In genomic region chr19:25396709-25397266, GRCm38 (mm10) we compare ENCODE assay signal across 23 mouse cellular contexts.
A peak's percentile ranks its signal among the peaks of the same experiment; 100 is the strongest.
DNase-seq lines count a peak whose midpoint lies in the region; ATAC-seq and TF ChIP-seq lines count a peak whose summit lies in the region.
"Had no signal": no experiment of that assay in that cellular context is flagged by ENCODE, and none has a peak within 500 bp of the region (broad histone marks: within the 10 kb centered on the region; RNA-seq: fewer than 3 reads in every experiment).

No protein-coding gene starts in this region.

- peak; percentile 20 for DNase-seq in adrenal gland, postnatal 14 days
- no peak for DNase-seq in adrenal gland, adult 8-10 months
- no peak for DNase-seq in heart, postnatal 25 days (ENCODE audit: low spot score)
- peak in 1 of 2 experiments; percentile 20 for DNase-seq in layer of hippocampus, adult 2 months (ENCODE audit: low spot score in 2 of 2)
- no peak for DNase-seq in layer of hippocampus, adult 9-10 months (ENCODE audit: low spot score)
- peak; percentile 63 for DNase-seq in Muller cell, postnatal 12 days (ENCODE audit: inconsistent ontology term)
- DNase-seq: cerebellum, postnatal 36 days; gastrocnemius, postnatal 10 days; heart, postnatal 4 days; kidney, adult 8-10 months; kidney, postnatal 14 days; lung, adult 18-20 months; lung, postnatal 10 days; right cerebral cortex, postnatal 14 days; thymus, adult 2 months; thymus, postnatal 4 days had no signal

- H3K9me3 ChIP-seq in heart, embryonic 11.5 days (replicated peaks; ENCODE audit: control insufficient read depth, low read length): no peaks in the 10 kb centered on the region
- H3K9me3 ChIP-seq: hindbrain, embryonic 15.5 days; intestine, embryonic 15.5 days; liver, embryonic 12.5 days had no signal

- no peak for ATAC-seq in heart, embryonic 11.5 days (replicated peaks; ENCODE audit: insufficient number of reproducible peaks, low FRiP score, low TSS enrichment)
- ATAC-seq: forebrain, embryonic 14.5 days; intestine, embryonic 15.5 days; liver, embryonic 12.5 days had no signal

- 0 out of 2 replicates have a peak overlapping the region, but pooled peaks have one; percentile 10 for H3K27ac ChIP-seq in heart, embryonic 11.5 days (ENCODE audit: low read depth, low read length)
- H3K27ac ChIP-seq in layer of hippocampus, adult 2 months: peak overlapping the region; percentile 16; the same call in 1 of the 2 replicates
- H3K27ac ChIP-seq: hindbrain, embryonic 15.5 days; intestine, embryonic 15.5 days; liver, embryonic 12.5 days; stomach, postnatal 0 days had no signal

- intact Hi-C loops in heart, postnatal 25 days (cut with DNase I): no loop called here

- H3K4me1 ChIP-seq in heart, embryonic 11.5 days (ENCODE audit: control insufficient read depth, insufficient read depth, low read length): peaks cover 50% of the 10 kb centered on the region

- WGBS in heart, embryonic 11.5 days (ENCODE audit: insufficient replicate concordance): 87% methylated on average over 6 of the region's 6 CpGs

- no peak overlapping the region for H3K4me3 ChIP-seq in heart, embryonic 11.5 days (ENCODE audit: low read depth, low read length)
- H3K4me3 ChIP-seq in layer of hippocampus, adult 2 months: no peak overlapping the region
- H3K4me3 ChIP-seq: hindbrain, embryonic 15.5 days; intestine, embryonic 15.5 days; liver, embryonic 12.5 days had no signal

- TF ChIP-seq CTCF in layer of hippocampus, adult 2 months (conservative IDR thresholded peaks at IDR 0.05): no peak

- H3K4me2 ChIP-seq in heart, embryonic 11.5 days: no peak overlapping the region
- H3K4me2 ChIP-seq: hindbrain, embryonic 15.5 days; intestine, embryonic 15.5 days; liver, embryonic 12.5 days; midbrain, embryonic 11.5 days had no signal

- no peaks in the 10 kb centered on the region for H3K36me3 ChIP-seq in heart, embryonic 11.5 days (ENCODE audit: control insufficient read depth, insufficient read depth, low read length)
- H3K36me3 ChIP-seq: hindbrain, embryonic 15.5 days; intestine, embryonic 15.5 days; liver, embryonic 12.5 days had no signal

- H3K9ac ChIP-seq in heart, embryonic 11.5 days (ENCODE audit: low read depth, low read length): no peak overlapping the region
- H3K9ac ChIP-seq: hindbrain, embryonic 15.5 days; intestine, embryonic 15.5 days; liver, embryonic 12.5 days had no signal

- H3K27me3 ChIP-seq in heart, embryonic 11.5 days (ENCODE audit: control insufficient read depth, insufficient read depth, low read length): no peaks in the 10 kb centered on the region
- H3K27me3 ChIP-seq: hindbrain, embryonic 15.5 days; intestine, embryonic 15.5 days had no signal

Comparison
In these comparisons a context has a peak if more than half of its experiments do, and no peak if none do; other contexts are left out.
1. DNase-seq: peak in adrenal gland, postnatal 14 days (single experiment) and Muller cell, postnatal 12 days (single experiment); none in adrenal gland, adult 8-10 months (single experiment), heart, postnatal 25 days (single experiment) and layer of hippocampus, adult 9-10 months (single experiment).